Mouse (Mus musculus) retina, postnatal 7 days (tissue): ENCODE measurements at regions not wholly inside any gene's neighbourhood (a gene's known extent, or its start where the extent isn't known, plus 50 kb on each side); places are given as distances from the start of the nearest gene placed in this dataset.
A peak's percentile ranks its signal among the peaks of the same experiment; 100 is the strongest.

Source experiments
- DNase-seq: peaks from one replicate; pipeline ENCODE4 v3.0.0-alpha.2; 2012; ENCODE audit warnings: low read depth, low spot score

GRCm38 (mm10) chr4:32149171-32149570 is 89.4 kb upstream of the Bach2 start:
- DNase-seq = no peak

- DNase-seq = peak; percentile 17
Observed at GRCm38 (mm10) chr4:32153356-32153755, 85.2 kb upstream of the Bach2 start.

GRCm38 (mm10) chr4:32156965-32157364 is 81.6 kb upstream of the Bach2 start:
- DNase-seq = no peak

GRCm38 (mm10) chr4:32158451-32158850 is 80.2 kb upstream of the Bach2 start:
- no peak for DNase-seq

GRCm38 (mm10) chr4:32158886-32159285 is 79.7 kb upstream of the Bach2 start:
- no peak for DNase-seq

- DNase-seq = no peak
Observed at GRCm38 (mm10) chr4:32160815-32161214, 77.8 kb upstream of the Bach2 start.

- no peak for DNase-seq
Observed at GRCm38 (mm10) chr4:32161871-32162656, 76.5 kb upstream of the Bach2 start.

- no peak for DNase-seq
Observed at GRCm38 (mm10) chr4:32162694-32163240, 75.8 kb upstream of the Bach2 start.

- DNase-seq = no peak
Observed at GRCm38 (mm10) chr4:32164081-32164641, 74.4 kb upstream of the Bach2 start.

GRCm38 (mm10) chr4:32164736-32165241 is 73.8 kb upstream of the Bach2 start:
- no peak for DNase-seq

- DNase-seq = no peak
Observed at GRCm38 (mm10) chr4:32165918-32166528, 72.6 kb upstream of the Bach2 start.

GRCm38 (mm10) chr4:32167151-32167550 is 71.5 kb upstream of the Bach2 start:
- no peak for DNase-seq

- DNase-seq = no peak
Observed at GRCm38 (mm10) chr4:32170106-32170459, 68.5 kb upstream of the Bach2 start.

GRCm38 (mm10) chr4:32170460-32171192 is 68.0 kb upstream of the Bach2 start:
- no peak for DNase-seq

- no peak for DNase-seq
Observed at GRCm38 (mm10) chr4:32171291-32171690, 67.3 kb upstream of the Bach2 start.

GRCm38 (mm10) chr4:32172992-32173391 is 65.6 kb upstream of the Bach2 start:
- DNase-seq = no peak

GRCm38 (mm10) chr4:32174771-32175170 is 63.8 kb upstream of the Bach2 start:
- no peak for DNase-seq

- no peak for DNase-seq
Observed at GRCm38 (mm10) chr4:32175231-32175630, 63.4 kb upstream of the Bach2 start.

- no peak for DNase-seq
Observed at GRCm38 (mm10) chr4:32175853-32176448, 62.7 kb upstream of the Bach2 start.

- no peak for DNase-seq
Observed at GRCm38 (mm10) chr4:32176449-32177135, 62.0 kb upstream of the Bach2 start.
